In the genomic region with DNA sequence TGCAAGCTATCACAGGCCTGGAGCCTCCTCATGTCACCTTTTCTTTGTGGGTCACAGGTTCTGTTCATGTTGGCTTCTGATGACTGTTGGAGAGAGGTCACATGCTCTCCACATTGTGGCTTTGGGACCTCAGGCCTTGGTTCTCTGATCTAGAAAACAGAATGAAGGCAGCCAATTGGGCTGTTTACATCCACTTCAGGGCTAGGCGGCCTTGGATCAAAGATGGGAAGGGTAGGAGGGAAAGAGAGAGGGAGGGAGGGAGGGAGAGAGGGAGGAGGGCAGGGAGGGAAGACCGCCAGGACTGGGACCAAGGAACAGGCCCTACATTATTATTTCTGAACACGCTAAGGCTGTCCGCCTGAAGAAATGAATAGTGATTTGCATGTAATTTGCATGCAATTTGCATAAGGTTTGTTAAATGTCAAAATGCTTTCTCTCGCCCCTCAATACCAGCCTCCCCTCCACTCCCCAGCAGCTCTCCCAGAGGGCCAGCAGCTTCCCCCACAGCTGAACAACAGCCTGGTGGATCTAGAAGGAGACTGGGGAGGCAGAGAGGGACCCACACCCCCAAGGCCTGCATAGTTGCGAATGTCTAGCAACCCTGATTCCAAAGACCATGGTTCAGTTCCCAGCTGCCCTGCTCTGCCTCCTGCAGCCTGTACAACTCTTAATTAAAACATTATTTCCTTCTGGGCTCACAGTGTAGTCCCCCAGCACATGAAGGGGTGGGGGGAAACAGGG, we compare ENCODE assay signal across 11 mouse cellular contexts. TPM values are rescaled to one million over a fixed set of nuclear protein-coding genes. Genes with fewer than 3 reads are reported as not detected.
A peak's percentile ranks its signal among the peaks of the same experiment; 100 is the strongest.
DNase-seq lines count a peak whose midpoint lies in the region; ATAC-seq lines count a peak whose summit lies in the region.
"Had no signal": no experiment of that assay in that cellular context is flagged by ENCODE, and none has a peak within 500 bp of the region (broad histone marks: within the 10 kb centered on the region; RNA-seq: fewer than 3 reads in every experiment).

No protein-coding gene starts in this region.

- no peak overlapping the region for H3K4me3 ChIP-seq in midbrain, embryonic 10.5 days

- 75% methylated on average over 6 of the region's 6 CpGs for WGBS in midbrain, embryonic 10.5 days

- peak overlapping the region; percentile 61 for H3K27ac ChIP-seq in midbrain, embryonic 10.5 days (replicated peaks)

- no peak for DNase-seq in frontal cortex, postnatal 36 days (ENCODE audit: low spot score in 2 of 2)
- DNase-seq in thymus, postnatal 4 days: peak; percentile 3
- no peak for DNase-seq in thymus, adult 18-20 months
- no peak for DNase-seq in midbrain, embryonic 10.5 days (ENCODE audit: low spot score)
- DNase-seq in spleen, postnatal 36 days (ENCODE audit: low spot score in 2 of 2): no peak
- no peak for DNase-seq in heart, adult 9 months (ENCODE audit: low spot score in 2 of 2)
- no peak for DNase-seq in thymus, postnatal 36 days
- DNase-seq: lung, embryonic 14.5 days had no signal

- no peaks in the 10 kb centered on the region for H3K36me3 ChIP-seq in midbrain, embryonic 10.5 days

- peak; percentile 39 for ATAC-seq in frontal cortex, adult (ENCODE audit: low TSS enrichment)
- ATAC-seq: intestine, postnatal 0 days had no signal

- H3K4me1 ChIP-seq in midbrain, embryonic 10.5 days: peaks cover 30% of the 10 kb centered on the region

- H3K27me3 ChIP-seq in midbrain, embryonic 10.5 days (ENCODE audit: low read depth, poor library complexity, severe bottlenecking): no peaks in the 10 kb centered on the region

- H3K9me3 ChIP-seq in midbrain, embryonic 10.5 days (replicated peaks): 0 out of 2 replicates have a peak, but pooled peaks cover 3% of the 10 kb centered on the region

RNA-seq across cellular contexts. Expression of a gene that starts 2.2 kb away (rescaled TPM):
- 0.80 and 0.89 TPM in 2 replicates for polyA plus RNA-seq in midbrain, embryonic 10.5 days (2016; fragmentation: Nextera tagmentation; extraction: Ambion mirVana)
- polyA plus RNA-seq: intestine, postnatal 0 days had no signal

RNA-seq across cellular contexts. Expression of a gene that starts 32.4 kb away (rescaled TPM):
- polyA plus RNA-seq in midbrain, embryonic 10.5 days (2016; fragmentation: Nextera tagmentation; extraction: Ambion mirVana): 80.9 and 85.6 TPM in 2 replicates

RNA-seq across cellular contexts. Expression of a gene that starts 32.6 kb away (rescaled TPM):
- polyA plus RNA-seq in midbrain, embryonic 10.5 days (2016; fragmentation: Nextera tagmentation; extraction: Ambion mirVana): 148 and 157 TPM in 2 replicates

RNA-seq across cellular contexts. Expression of a gene that starts 39.8 kb away (rescaled TPM):
- not detected in 2 replicates for polyA plus RNA-seq in midbrain, embryonic 10.5 days (2016; fragmentation: Nextera tagmentation; extraction: Ambion mirVana)
- polyA plus RNA-seq: C2C12; intestine, postnatal 0 days; lung, embryonic 14.5 days had no signal

RNA-seq across cellular contexts. Expression of a gene that starts 57.6 kb away (rescaled TPM):
- 197 and 202 TPM in 2 replicates for polyA plus RNA-seq in midbrain, embryonic 10.5 days (2016; fragmentation: Nextera tagmentation; extraction: Ambion mirVana)
